8 mouse cellular contexts compared by ENCODE assay signal in genomic region chr19:35832992-35833391, GRCm38 (mm10).
DNase-seq lines count a peak whose midpoint lies in the region; ATAC-seq and TF ChIP-seq lines count a peak whose summit lies in the region.

No protein-coding gene starts in this region.

- no peaks in the 10 kb centered on the region for H3K36me3 ChIP-seq in midbrain, embryonic 10.5 days
- H3K36me3 ChIP-seq in midbrain, embryonic 15.5 days (replicated peaks): no peaks in the 10 kb centered on the region
- H3K36me3 ChIP-seq in myocyte (ENCODE audit: control insufficient read depth, insufficient read depth): no peaks in the 10 kb centered on the region

- 13% methylated on average over 4 of the region's 4 CpGs for WGBS in midbrain, embryonic 10.5 days
- 19% methylated on average over 4 of the region's 4 CpGs for WGBS in midbrain, embryonic 15.5 days

- DNase-seq in midbrain, embryonic 10.5 days (ENCODE audit: low spot score): peak; percentile 25
- DNase-seq in adrenal gland, postnatal 36 days: peak; percentile 6 to 9
- DNase-seq in hindlimb bud, embryonic 11.5 days (ENCODE audit: extremely low spot score, low read depth, low spot score): peak; percentile 2
- DNase-seq in frontal cortex, adult 2 months (ENCODE audit: extremely low spot score in 1 of 2, low spot score in 1 of 2): no peak
- DNase-seq in urinary bladder, postnatal 36 days (ENCODE audit: low spot score in 2 of 2): no peak
- DNase-seq in cerebellum, adult 11 months: no peak

- TF ChIP-seq POLR2A in myocyte (IDR thresholded peaks at IDR 0.05; ENCODE audit: insufficient read length, low read depth): no peak

- H3K4me2 ChIP-seq in midbrain, embryonic 15.5 days: no peak overlapping the region
- no peak overlapping the region for H3K4me2 ChIP-seq in myocyte (ENCODE audit: low read depth)

- no peak overlapping the region for H3K9ac ChIP-seq in midbrain, embryonic 15.5 days

- no peak overlapping the region for H3K27ac ChIP-seq in midbrain, embryonic 10.5 days (replicated peaks)
- H3K27ac ChIP-seq in midbrain, embryonic 15.5 days: no peak overlapping the region

- H3K79me2 ChIP-seq in myocyte (ENCODE audit: control insufficient read depth, insufficient read depth): no peaks in the 10 kb centered on the region

- H3K4me1 ChIP-seq in midbrain, embryonic 10.5 days: no peaks in the 10 kb centered on the region
- H3K4me1 ChIP-seq in midbrain, embryonic 15.5 days: no peaks in the 10 kb centered on the region

- no peak overlapping the region for H3K4me3 ChIP-seq in midbrain, embryonic 10.5 days
- no peak overlapping the region for H3K4me3 ChIP-seq in midbrain, embryonic 15.5 days
- H3K4me3 ChIP-seq in myocyte: no peak overlapping the region

- no peak for ATAC-seq in midbrain, embryonic 15.5 days (replicated peaks)

- H3K27me3 ChIP-seq in midbrain, embryonic 10.5 days (ENCODE audit: low read depth, poor library complexity, severe bottlenecking): no peaks in the 10 kb centered on the region
- no peaks in the 10 kb centered on the region for H3K27me3 ChIP-seq in midbrain, embryonic 15.5 days (replicated peaks)
- H3K27me3 ChIP-seq in myocyte (ENCODE audit: control insufficient read depth, insufficient read depth, insufficient read length): no peaks in the 10 kb centered on the region

- no peak overlapping the region for H3ac ChIP-seq in myocyte (ENCODE audit: control insufficient read depth, insufficient read length)

- no peaks in the 10 kb centered on the region for H3K9me3 ChIP-seq in midbrain, embryonic 10.5 days (replicated peaks)
- H3K9me3 ChIP-seq in midbrain, embryonic 15.5 days: no peaks in the 10 kb centered on the region

TF ChIP-seq in myocyte, 11 proteins besides CTCF, POLR2A, EP300 and RAD21:
- no peak for TF ChIP-seq MYOG (IDR thresholded peaks at IDR 0.05; ENCODE audit: control insufficient read depth in 1 of 3, insufficient read depth in 1 of 3, insufficient read length in 2 of 3, low read depth in 2 of 3)
- peak; percentile 92 for TF ChIP-seq MAX (IDR thresholded peaks at IDR 0.05; ENCODE audit: low read depth)
- no peak for TF ChIP-seq TCF3 (IDR thresholded peaks at IDR 0.05; ENCODE audit: insufficient read length, low read depth)
- no peak for TF ChIP-seq CEBPB (IDR thresholded peaks at IDR 0.05; ENCODE audit: insufficient read depth, poor library complexity, severe bottlenecking)
- no peak for TF ChIP-seq MYOD1 (IDR thresholded peaks at IDR 0.05; ENCODE audit: control insufficient read depth in 1 of 3, insufficient read length in 2 of 3, low read depth in 2 of 3)
- no peak for TF ChIP-seq E2F4 (IDR thresholded peaks at IDR 0.05; ENCODE audit: insufficient read depth)
- peak; percentile 99 for TF ChIP-seq REST (IDR thresholded peaks at IDR 0.05; ENCODE audit: insufficient read depth, insufficient read length)
TF ChIP-seq in myocyte: peak in this region for 2.

Comparison
In these comparisons a context has a peak if more than half of its experiments do, and no peak if none do; other contexts are left out.
1. DNase-seq: peak in midbrain, embryonic 10.5 days (single experiment), adrenal gland, postnatal 36 days (2 of 2) and hindlimb bud, embryonic 11.5 days (single experiment); none in frontal cortex, adult 2 months (0 of 2), urinary bladder, postnatal 36 days (0 of 2) and cerebellum, adult 11 months (single experiment).